Mouse (Mus musculus): Measurements from ENCODE around the gene Atraid. TPM values are rescaled to one million over a fixed set of nuclear protein-coding genes. Genes with fewer than 3 reads are reported as not detected.

The Atraid gene
- polyA plus RNA-seq, 1 experiment = 175 TPM

DNA sequence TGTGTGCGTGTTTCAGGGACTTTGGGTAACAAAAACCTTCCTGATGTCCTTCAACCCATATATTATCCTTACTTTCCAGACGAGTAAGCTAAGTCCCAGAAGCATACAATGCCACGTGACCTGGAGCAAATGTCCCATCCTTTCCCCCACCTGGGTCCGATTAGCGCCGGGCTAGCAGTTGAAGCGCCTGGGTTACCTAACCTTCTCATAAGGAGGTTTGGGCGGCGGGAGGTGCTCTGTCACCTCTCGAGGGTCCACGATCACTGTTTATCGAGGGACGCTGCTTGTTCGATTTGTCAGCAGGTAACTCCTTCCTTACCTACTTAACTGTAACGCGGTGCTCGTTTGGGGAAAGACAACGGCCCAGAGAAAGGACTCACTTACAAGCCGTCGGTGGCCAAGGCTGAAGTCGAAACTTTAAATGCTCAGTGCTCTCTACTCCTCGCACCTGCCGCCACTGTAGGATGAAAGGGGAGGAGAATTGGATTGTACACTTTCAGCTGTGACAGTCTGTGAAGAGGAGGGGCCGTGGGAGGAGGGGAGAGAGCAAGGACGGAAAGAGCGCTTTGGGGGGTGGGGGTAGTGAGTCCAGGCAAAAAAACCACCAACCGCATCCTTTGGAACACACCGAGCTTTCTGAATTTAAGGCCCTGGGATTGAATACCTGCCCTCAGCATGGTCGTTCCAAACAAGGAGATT lies 46.1 kb downstream of the Atraid start:
- no peak for DNase-seq (ENCODE audit: extremely low spot score in 1 of 2, low spot score in 1 of 2)

DNA sequence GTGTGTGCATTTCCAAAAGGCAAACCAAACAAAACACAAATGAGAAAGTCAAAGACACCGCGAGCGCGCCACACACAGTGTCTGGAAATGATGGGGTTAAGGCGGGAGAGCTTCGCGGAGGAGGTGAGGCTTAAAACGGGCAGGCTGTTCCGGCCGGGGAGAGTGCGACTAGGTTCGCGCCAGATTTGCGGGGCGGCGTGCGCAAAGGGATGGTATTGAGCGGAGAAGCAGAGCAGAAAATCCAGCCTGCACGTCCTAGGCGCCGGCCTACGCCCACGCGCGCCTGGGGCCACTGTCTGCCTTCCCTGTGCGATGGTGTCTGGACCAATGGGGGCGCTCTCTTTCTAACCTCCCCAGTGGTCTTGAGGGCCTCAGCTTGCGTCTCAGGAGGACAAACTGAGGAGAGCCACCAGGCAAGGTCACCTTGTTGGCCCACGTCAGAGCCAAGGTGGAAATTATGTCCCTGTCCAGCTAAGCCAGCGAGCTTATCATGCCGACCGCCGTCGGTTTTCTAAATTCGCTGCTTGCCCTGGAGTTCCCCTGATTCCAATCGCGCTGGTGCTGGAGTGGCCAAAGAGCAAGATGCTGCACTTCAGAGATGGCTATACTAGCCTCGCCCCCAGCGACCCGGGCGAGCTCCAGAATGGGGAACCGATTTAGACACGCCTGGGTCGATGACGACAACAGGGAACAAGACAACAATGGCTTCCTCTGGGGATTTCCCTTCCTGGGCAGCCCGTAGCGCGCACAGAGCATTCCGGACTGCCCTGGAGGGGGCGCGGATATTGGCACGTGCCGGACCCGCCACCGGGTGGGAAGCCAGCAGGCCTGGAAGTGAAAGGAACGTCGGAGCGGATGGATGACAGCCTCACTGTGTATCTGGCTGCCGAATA lies 46.9 kb downstream of the Atraid start:
- peak in 1 of 2 experiments; percentile 69 for DNase-seq (ENCODE audit: extremely low spot score in 1 of 2, low spot score in 1 of 2)

DNA sequence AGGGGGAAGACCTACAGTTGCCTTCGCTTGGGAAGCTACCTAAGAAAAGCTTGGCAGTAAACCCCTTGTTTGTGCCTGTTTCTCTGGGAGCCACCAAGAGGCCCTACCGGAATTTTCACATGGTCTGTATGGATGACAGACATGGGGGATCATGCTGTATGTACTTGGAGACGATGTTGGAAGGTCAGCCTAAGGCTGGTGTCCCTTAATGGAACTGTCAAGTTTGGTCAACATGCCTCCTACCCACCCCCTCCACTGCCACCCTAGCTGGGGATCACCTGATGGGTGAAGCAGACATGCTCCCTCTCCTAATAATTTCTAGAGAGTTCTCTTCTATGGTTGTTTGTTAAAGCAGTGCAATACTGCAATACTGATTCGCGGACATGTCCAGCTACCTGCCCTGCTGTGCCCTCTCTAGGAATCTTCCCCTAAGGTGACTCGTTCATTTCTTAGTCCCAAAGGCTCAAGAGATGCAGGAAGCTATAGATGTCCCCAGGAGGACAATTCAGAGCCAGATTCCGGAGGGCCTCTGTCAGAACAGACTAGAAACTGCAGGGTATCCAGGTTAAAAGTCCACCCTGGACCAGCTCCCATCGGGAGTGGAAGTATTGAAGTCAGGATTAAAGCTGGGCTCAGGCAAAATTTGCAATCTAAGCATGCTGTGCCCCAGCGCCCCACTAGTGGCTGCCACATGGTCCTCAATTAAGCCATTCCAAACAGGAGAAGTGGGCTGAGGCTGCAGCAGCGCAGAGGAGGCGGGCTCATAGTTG lies 47.8 kb downstream of the Atraid start:
- DNase-seq (ENCODE audit: extremely low spot score in 1 of 2, low spot score in 1 of 2) = no peak

Other genes with a start within 250 kb of the Atraid start
- gene Mapre3, start 233.7 kb upstream of the Atraid start, polyA plus RNA-seq (2012; rRNA removed) = 301 and 309 TPM in 2 replicates
- gene Tmem214, start 180.3 kb upstream of the Atraid start, polyA plus RNA-seq (2012; rRNA removed) = 76.3 and 82.8 TPM in 2 replicates
- gene Agbl5, start 159.6 kb upstream of the Atraid start, polyA plus RNA-seq (2012; rRNA removed) = 24.2 and 25.4 TPM in 2 replicates
- gene Ost4, start 140.5 kb upstream of the Atraid start, polyA plus RNA-seq (2012; rRNA removed) = 158 and 207 TPM in 2 replicates
- gene Emilin1, start 134.9 kb upstream of the Atraid start, polyA plus RNA-seq (2012; rRNA removed) = 4.2 and 4.7 TPM in 2 replicates
- gene Khk, start 126.9 kb upstream of the Atraid start, polyA plus RNA-seq (2012; rRNA removed) = 28.4 and 30.6 TPM in 2 replicates
- 25.6 and 39.1 TPM in 2 replicates for gene Cgref1, start 102.7 kb upstream of the Atraid start, polyA plus RNA-seq (2012; rRNA removed)
- 192 and 208 TPM in 2 replicates for gene Preb, start 88.0 kb upstream of the Atraid start, polyA plus RNA-seq (2012; rRNA removed)
- gene Tcf23, start 79.7 kb upstream of the Atraid start, polyA plus RNA-seq (2012; rRNA removed) = 0.20 and 0.21 TPM in 2 replicates
- gene Slc5a6, start 612 bp downstream of the Atraid start, polyA plus RNA-seq (2012; rRNA removed) = 33.1 and 35.2 TPM in 2 replicates
- gene Cad, start 6.5 kb downstream of the Atraid start, polyA plus RNA-seq (2012; rRNA removed) = 14.8 and 18.0 TPM in 2 replicates
- gene Dnajc5g, start 58.0 kb downstream of the Atraid start, polyA plus RNA-seq (2012; rRNA removed) = not detected in 2 replicates
- 140 and 173 TPM in 2 replicates for gene Slc30a3, start 59.9 kb downstream of the Atraid start, polyA plus RNA-seq (2012; rRNA removed)
- 0.64 and 2.0 TPM in 2 replicates for gene Trim54, start 68.4 kb downstream of the Atraid start, polyA plus RNA-seq (2012; rRNA removed)
- gene Ucn, start 90.5 kb downstream of the Atraid start, polyA plus RNA-seq (2012; rRNA removed) = 2.0 and 2.7 TPM in 2 replicates
- 98.3 and 108 TPM in 2 replicates for gene Mpv17, start 105.9 kb downstream of the Atraid start, polyA plus RNA-seq (2012; rRNA removed)
- gene Gm29609, start 131.6 kb downstream of the Atraid start, polyA plus RNA-seq (2012; rRNA removed) = 3.0 and 4.0 TPM in 2 replicates
- 80.3 and 89.9 TPM in 2 replicates for gene Gtf3c2, start 131.8 kb downstream of the Atraid start, polyA plus RNA-seq (2012; rRNA removed)
- 86.9 and 89.2 TPM in 2 replicates for gene Snx17, start 144.9 kb downstream of the Atraid start, polyA plus RNA-seq (2012; rRNA removed)
- gene Eif2b4, start 145.1 kb downstream of the Atraid start, polyA plus RNA-seq (2012; rRNA removed) = 50.6 and 63.3 TPM in 2 replicates
- 44.6 and 47.2 TPM in 2 replicates for gene Zfp513, start 154.0 kb downstream of the Atraid start, polyA plus RNA-seq (2012; rRNA removed)
- gene Ppm1g, start 172.4 kb downstream of the Atraid start, polyA plus RNA-seq (2012; rRNA removed) = 90.8 and 98.9 TPM in 2 replicates
- gene Nrbp1, start 192.6 kb downstream of the Atraid start, polyA plus RNA-seq (2012; rRNA removed) = 99.9 and 116 TPM in 2 replicates
- not detected in 2 replicates for gene Gm9970, start 192.9 kb downstream of the Atraid start, polyA plus RNA-seq (2012; rRNA removed)
- gene Krtcap3, start 203.4 kb downstream of the Atraid start, polyA plus RNA-seq (2012; rRNA removed) = 3.0 and 3.2 TPM in 2 replicates
- gene Ift172, start 242.8 kb downstream of the Atraid start, polyA plus RNA-seq (2012; rRNA removed) = 69.6 and 78.0 TPM in 2 replicates
- 132 and 178 TPM in 2 replicates for gene Fndc4, start 247.8 kb downstream of the Atraid start, polyA plus RNA-seq (2012; rRNA removed)
- 0.16 and 0.23 TPM in 2 replicates for gene Gckr, start 249.1 kb downstream of the Atraid start, polyA plus RNA-seq (2012; rRNA removed)